Mouse (Mus musculus): Measurements from ENCODE around the gene Zfp286.

The Zfp286 gene

GRCm38 (mm10) chr11:62706141-62706540 is 83.1 kb downstream of the Zfp286 start:
- DNase-seq (ENCODE audit: low read depth, low spot score) = no peak

Measured in ES-CJ7 (cell line).